Mouse (Mus musculus) liver, postnatal 0 days (tissue): Measurements from ENCODE around the gene Aifm1.

Source experiments
- CTCF ChIP-seq: sonication (generic); IDR thresholded peaks from 2 replicates; pipeline ENCODE4 v1.5.1; 2016; ENCODE audit warnings: antibody characterized with exemption, low read depth
- EP300 ChIP-seq: IDR thresholded peaks from 2 replicates; pipeline ENCODE4 v1.6.1; 2016; ENCODE audit warnings: antibody characterized with exemption, low read depth, mild to moderate bottlenecking

DNA sequence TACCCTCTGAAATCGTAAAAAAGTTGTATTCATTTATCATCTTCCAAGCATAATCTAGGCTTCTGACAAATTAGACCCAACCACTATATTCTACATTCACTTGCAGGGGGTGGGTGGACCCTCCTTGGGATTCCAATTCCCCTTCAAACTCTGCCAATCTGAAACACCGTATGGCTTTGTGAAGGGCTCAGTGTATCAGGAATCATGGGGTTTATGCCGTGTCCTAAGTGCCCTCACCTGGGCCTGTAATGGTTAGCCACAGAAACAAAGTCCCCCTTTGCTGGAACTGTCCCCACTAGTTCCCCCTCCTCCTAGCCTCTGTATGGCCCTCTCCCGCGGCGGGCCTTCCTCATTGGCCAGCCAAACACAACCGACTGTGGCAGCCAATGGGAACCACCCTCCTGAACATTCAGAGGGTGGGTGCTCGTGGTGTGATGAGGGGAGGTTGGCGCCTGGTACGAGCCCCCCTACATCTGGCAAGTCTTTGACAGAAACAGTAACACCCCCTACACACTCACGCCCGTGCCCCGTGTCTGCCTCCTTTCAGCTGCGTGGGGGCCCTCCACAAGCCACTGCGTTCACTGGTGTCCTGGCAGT, 4.9 kb upstream of the Aifm1 start:
- TF ChIP-seq EP300 (no peak), CTCF (no peak)
